Mouse (Mus musculus) CH12.LX (cell line): ENCODE measurements around the gene Homez.

Experiments
- BHLHE40 ChIP-seq: IDR thresholded peaks from 2 replicates; pipeline ENCODE4 v1.6.1; 2011; ENCODE audit warnings: mild to moderate bottlenecking, low read depth, low read length, improper control_type of control experiment
- CTCF ChIP-seq, 2 experiments: IDR thresholded peaks in 1 of 2; conservative IDR thresholded peaks in 1 of 2; 2 replicates each; pipeline ENCODE4 v1.5.1; 2011 to 2012; ENCODE audit warnings: low read depth in 2 of 2, low read length in 2 of 2, improper control_type of control experiment in 1 of 2, inconsistent platforms in 1 of 2, mild to moderate bottlenecking in 1 of 2, moderate library complexity in 1 of 2
- E2F4 ChIP-seq: IDR thresholded peaks from 2 replicates; pipeline ENCODE4 v1.6.1; 2011; ENCODE audit warnings: low read depth, low read length, improper control_type of control experiment; ENCODE audit not compliant: insufficient replicate concordance
- EP300 ChIP-seq: IDR thresholded peaks from 2 replicates; pipeline ENCODE4 v1.6.1; 2011; ENCODE audit warnings: low read length, improper control_type of control experiment
- ETS1 ChIP-seq: conservative IDR thresholded peaks from 2 replicates; pipeline ENCODE4 v1.6.1; 2012; ENCODE audit warnings: low read depth, mild to moderate bottlenecking, inconsistent platforms, low read length, improper control_type of control experiment, moderate library complexity
- GABPA ChIP-seq: IDR thresholded peaks from 2 replicates; pipeline ENCODE4 v1.6.1; 2012; ENCODE audit warnings: low read depth, low read length, improper control_type of control experiment, inconsistent platforms; ENCODE audit not compliant: insufficient replicate concordance
- HCFC1 ChIP-seq: IDR thresholded peaks from 2 replicates; pipeline ENCODE4 v1.6.1; 2012; ENCODE audit warnings: low read depth, mild to moderate bottlenecking, inconsistent platforms, low read length, improper control_type of control experiment
- IRF4 ChIP-seq: IDR thresholded peaks from 2 replicates; pipeline ENCODE4 v1.6.1; 2014; ENCODE audit warnings: low read depth, mild to moderate bottlenecking, inconsistent platforms, low read length, improper control_type of control experiment
- KAT2A ChIP-seq: IDR thresholded peaks from 2 replicates; pipeline ENCODE4 v1.6.1; 2012; ENCODE audit warnings: low read length, improper control_type of control experiment, inconsistent platforms; ENCODE audit not compliant: insufficient replicate concordance
- MXI1 ChIP-seq: IDR thresholded peaks from 2 replicates; pipeline ENCODE4 v1.6.1; 2011; ENCODE audit warnings: mild to moderate bottlenecking, low read depth, low read length, improper control_type of control experiment
- POLR2A ChIP-seq: IDR thresholded peaks from 2 replicates; pipeline ENCODE4 v1.6.1; 2011; ENCODE audit warnings: low read depth, mild to moderate bottlenecking, improper control_type of control experiment, low read length
- TCF12 ChIP-seq: IDR thresholded peaks from 2 replicates; pipeline ENCODE4 v1.6.1; 2014; ENCODE audit warnings: low read depth, mild to moderate bottlenecking, inconsistent platforms, low read length, improper control_type of control experiment
- ZC3H11A ChIP-seq: IDR thresholded peaks from 2 replicates; pipeline ENCODE4 v1.6.1; 2012; ENCODE audit warnings: low read depth, mild to moderate bottlenecking, inconsistent platforms, low read length, improper control_type of control experiment
- ZKSCAN1 ChIP-seq: IDR thresholded peaks from 2 replicates; pipeline ENCODE4 v1.6.1; 2012; ENCODE audit warnings: low read depth, inconsistent platforms, low read length, improper control_type of control experiment, borderline replicate concordance

DNA sequence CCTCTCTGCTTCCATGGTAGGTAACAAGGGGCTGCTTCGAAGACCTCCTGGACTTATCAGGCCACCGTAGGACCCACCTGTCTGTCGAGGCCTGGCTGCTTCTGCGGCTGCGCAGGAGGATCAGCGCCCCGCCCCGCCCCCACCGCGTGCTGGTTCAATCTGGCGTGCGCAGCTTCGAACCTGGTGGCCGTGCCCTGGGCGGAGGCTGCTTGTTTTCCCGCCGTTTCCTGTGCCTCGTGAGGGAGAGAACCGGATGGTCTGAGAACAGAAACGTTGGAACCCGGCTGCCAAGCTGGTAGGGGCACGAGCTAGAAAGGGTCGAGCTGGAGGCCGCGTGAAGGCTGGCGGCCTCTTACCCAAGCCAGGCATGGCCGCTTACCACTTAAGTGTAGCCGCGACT, 56.8 kb downstream of the Homez start, which contains the start of gene Rnf212b:
- TF ChIP-seq TCF12 (no peak), CTCF (conservative IDR thresholded peaks at IDR 0.05 in 1 of 2, IDR thresholded peaks at IDR 0.05 in 1 of 2; ENCODE audit: low read depth in 2 of 2, low read length in 2 of 2) (no peak), MXI1 (no peak), ZC3H11A (no peak), BHLHE40 (no peak), HCFC1 (no peak), E2F4 (no peak), POLR2A (no peak), KAT2A (no peak), EP300 (no peak), ZKSCAN1 (no peak), IRF4 (no peak), ETS1 (no peak), GABPA (no peak)
